Mouse (Mus musculus) heart, postnatal 0 days (tissue): Measurements from ENCODE around the gene Pcsk5.

Experiments
- CTCF ChIP-seq: IDR thresholded peaks from 2 replicates; pipeline ENCODE4 v1.5.1; 2016; ENCODE audit warnings: antibody characterized with exemption, control low read depth, low read depth
- EP300 ChIP-seq: IDR thresholded peaks from 2 replicates; pipeline ENCODE4 v1.6.1; 2016; ENCODE audit warnings: antibody characterized with exemption, low read depth

DNA sequence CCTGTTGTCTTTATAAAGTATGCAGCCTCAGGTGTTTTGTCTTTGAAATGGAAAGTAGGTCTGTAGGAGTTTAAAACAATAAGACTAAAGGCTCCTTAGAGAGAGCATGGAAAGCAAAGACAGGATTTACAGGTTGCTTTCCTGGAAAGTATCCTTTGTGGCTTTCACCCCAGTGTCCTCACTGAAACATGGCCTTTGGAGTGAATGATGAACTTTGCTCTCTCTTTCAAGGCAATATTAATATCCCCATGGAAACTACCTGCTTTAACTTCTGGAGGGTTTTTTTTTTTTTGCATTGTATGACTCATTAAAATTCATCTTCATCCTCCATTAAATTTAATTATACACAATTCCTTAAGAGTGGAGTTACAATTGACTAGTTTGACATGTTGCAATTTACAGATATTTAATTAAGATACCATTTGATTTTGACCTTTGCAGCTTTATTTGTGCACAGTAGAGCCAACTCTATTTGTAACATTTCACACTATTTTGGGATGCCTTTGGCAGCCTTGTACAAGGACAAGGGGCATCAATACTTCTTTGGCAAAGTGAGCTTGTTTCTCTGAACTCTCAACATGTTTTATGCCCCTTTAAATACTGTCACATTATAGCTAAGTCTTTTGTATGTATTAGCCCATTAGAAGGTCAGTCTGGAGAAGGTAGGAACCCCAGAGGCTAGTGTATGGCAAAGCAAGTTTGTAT is 283.9 kb downstream of the Pcsk5 start:
- TF ChIP-seq CTCF, result no peak
- no peak for TF ChIP-seq EP300
